15 mouse cellular contexts compared by ENCODE assay signal in the genomic region with DNA sequence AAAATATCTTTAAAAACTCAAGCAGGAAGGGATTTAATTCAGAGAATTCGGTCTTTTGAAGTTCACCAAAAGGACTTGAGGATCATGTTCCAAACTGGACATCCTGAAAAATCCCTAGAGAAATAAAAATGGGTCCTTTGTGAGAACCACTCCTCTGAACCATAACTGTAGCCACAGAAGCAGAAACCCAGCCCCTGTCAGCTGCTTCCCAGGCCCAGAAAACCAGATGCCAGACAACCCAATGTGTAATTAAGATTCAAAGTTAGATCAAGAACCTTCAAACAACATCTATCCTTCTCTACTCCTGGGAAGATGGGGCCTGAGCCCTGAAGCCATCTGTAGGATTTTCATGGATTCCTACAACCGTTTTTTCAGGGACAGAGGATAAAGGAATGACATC.
"Had no signal": no experiment of that assay in that cellular context is flagged by ENCODE, and none has a peak within 500 bp of the region (broad histone marks: within the 10 kb centered on the region; RNA-seq: fewer than 3 reads in every experiment).

No protein-coding gene starts in this region.

- H3K9me3 ChIP-seq: heart, embryonic 13.5 days; heart, embryonic 15.5 days; hindbrain, embryonic 10.5 days; hindbrain, embryonic 12.5 days; intestine, embryonic 15.5 days; limb, embryonic 12.5 days; liver, embryonic 12.5 days had no signal

- DNase-seq: gastrocnemius, postnatal 25 days; heart, postnatal 14 days; heart, postnatal 36 days; liver had no signal

- H3K4me3 ChIP-seq: heart, embryonic 13.5 days; heart, embryonic 15.5 days; hindbrain, embryonic 10.5 days; hindbrain, embryonic 12.5 days; intestine, embryonic 15.5 days; layer of hippocampus, adult 2 months; left cerebral cortex, adult 2 months; limb, embryonic 12.5 days; liver, embryonic 12.5 days had no signal

- H3K27ac ChIP-seq: heart, embryonic 13.5 days; heart, embryonic 15.5 days; hindbrain, embryonic 10.5 days; hindbrain, embryonic 12.5 days; hindbrain, embryonic 14.5 days; intestine, embryonic 15.5 days; layer of hippocampus, adult 2 months; left cerebral cortex, adult 2 months; limb, embryonic 12.5 days; liver, embryonic 12.5 days; liver, embryonic 14.5 days had no signal

- H3K27me3 ChIP-seq: heart, embryonic 15.5 days; hindbrain, embryonic 12.5 days; intestine, embryonic 15.5 days; limb, embryonic 12.5 days; liver, embryonic 12.5 days had no signal

- H3K4me1 ChIP-seq: hindbrain, embryonic 12.5 days; intestine, embryonic 15.5 days; liver, embryonic 12.5 days had no signal

- H3K36me3 ChIP-seq: heart, embryonic 13.5 days; heart, embryonic 15.5 days; hindbrain, embryonic 10.5 days; hindbrain, embryonic 12.5 days; intestine, embryonic 15.5 days; limb, embryonic 12.5 days; liver, embryonic 12.5 days had no signal
